Mouse (Mus musculus) E14TG2a.4 (cell line): ENCODE data around the gene Pcca.

Experiments used
- H3K27me3 ChIP-seq: 2 replicates; pipeline ENCODE4 v1.6.1; 2014; ENCODE audit warnings: low read length, control low read depth; ENCODE audit not compliant: insufficient read depth
- H3K36me3 ChIP-seq: 2 replicates; pipeline ENCODE4 v1.6.1; 2014; ENCODE audit warnings: low read length, control low read depth; ENCODE audit not compliant: insufficient read depth
- H3K4me1 ChIP-seq: replicated peaks from 2 replicates; pipeline ENCODE4 v1.6.1; 2014; ENCODE audit warnings: low read depth, low read length, control low read depth
- H3K4me3 ChIP-seq: replicated peaks from 2 replicates; pipeline ENCODE4 v1.5.1; 2014; ENCODE audit warnings: mild to moderate bottlenecking, low read length
- H3K9me3 ChIP-seq: 2 replicates; pipeline ENCODE4 v1.6.1; 2014; ENCODE audit warnings: low read length, control low read depth
- CTCF ChIP-seq: conservative IDR thresholded peaks from 2 replicates; pipeline ENCODE4 v1.5.1; 2014; ENCODE audit warnings: low read length
- NANOG ChIP-seq: IDR thresholded peaks from 2 replicates; pipeline ENCODE4 v1.6.1; 2014; ENCODE audit warnings: borderline replicate concordance, low read length, mixed read lengths
- POU5F1 ChIP-seq: IDR thresholded peaks from 2 replicates; pipeline ENCODE4 v1.6.1; 2014; ENCODE audit warnings: low read length, borderline replicate concordance

The Pcca gene

GRCm38 (mm10) chr14:122833666-122834065 is 299.5 kb downstream of the Pcca start:
- no peak for TF ChIP-seq POU5F1
- no peak for TF ChIP-seq CTCF
- no peak for TF ChIP-seq NANOG
- H3K9me3 ChIP-seq: peaks cover 9% of the 10 kb centered on the region; the same call in 1 of the 2 replicates
- H3K4me3 ChIP-seq: no peak overlapping the region
- no peaks in the 10 kb centered on the region for H3K36me3 ChIP-seq
- no peaks in the 10 kb centered on the region for H3K27me3 ChIP-seq
- no peaks in the 10 kb centered on the region for H3K4me1 ChIP-seq

GRCm38 (mm10) chr14:122834753-122835152 is 300.6 kb downstream of the Pcca start:
- no peaks in the 10 kb centered on the region for H3K27me3 ChIP-seq
- H3K4me1 ChIP-seq: no peaks in the 10 kb centered on the region
- H3K9me3 ChIP-seq: peaks cover 9% of the 10 kb centered on the region; the same call in 1 of the 2 replicates
- H3K4me3 ChIP-seq: no peak overlapping the region
- H3K36me3 ChIP-seq: no peaks in the 10 kb centered on the region
- TF ChIP-seq CTCF (no peak), NANOG (no peak), POU5F1 (no peak)

GRCm38 (mm10) chr14:122835487-122836190 is 301.5 kb downstream of the Pcca start:
- Histone ChIP-seq H3K36me3 (no peaks in the 10 kb centered on the region), H3K4me1 (no peaks in the 10 kb centered on the region), H3K4me3 (no peak overlapping the region), H3K27me3 (no peaks in the 10 kb centered on the region), H3K9me3 (peaks cover 9% of the 10 kb centered on the region; the same call in 1 of the 2 replicates)
- no peak for TF ChIP-seq POU5F1
- TF ChIP-seq CTCF: no peak
- no peak for TF ChIP-seq NANOG

GRCm38 (mm10) chr14:122836221-122836620 is 302.1 kb downstream of the Pcca start:
- Histone ChIP-seq H3K36me3 (no peaks in the 10 kb centered on the region), H3K4me3 (no peak overlapping the region), H3K4me1 (no peaks in the 10 kb centered on the region), H3K9me3 (peaks cover 9% of the 10 kb centered on the region; the same call in 1 of the 2 replicates), H3K27me3 (no peaks in the 10 kb centered on the region)
- TF ChIP-seq CTCF: no peak
- TF ChIP-seq NANOG: no peak
- no peak for TF ChIP-seq POU5F1

- Histone ChIP-seq H3K4me1 (no peaks in the 10 kb centered on the region), H3K4me3 (no peak overlapping the region), H3K9me3 (peaks cover 9% of the 10 kb centered on the region; the same call in 1 of the 2 replicates), H3K27me3 (no peaks in the 10 kb centered on the region), H3K36me3 (no peaks in the 10 kb centered on the region)
- no peak for TF ChIP-seq CTCF
Observed at GRCm38 (mm10) chr14:122837018-122837417, 302.9 kb downstream of the Pcca start.

GRCm38 (mm10) chr14:122852506-122853057 is 318.5 kb downstream of the Pcca start:
- Histone ChIP-seq H3K4me1 (no peaks in the 10 kb centered on the region), H3K4me3 (no peak overlapping the region), H3K27me3 (no peaks in the 10 kb centered on the region), H3K36me3 (no peaks in the 10 kb centered on the region), H3K9me3 (no peaks in the 10 kb centered on the region)
- no peak for TF ChIP-seq CTCF

GRCm38 (mm10) chr14:122859792-122860191 is 325.7 kb downstream of the Pcca start:
- Histone ChIP-seq H3K9me3 (no peaks in the 10 kb centered on the region), H3K4me1 (no peaks in the 10 kb centered on the region), H3K4me3 (no peak overlapping the region), H3K27me3 (no peaks in the 10 kb centered on the region), H3K36me3 (no peaks in the 10 kb centered on the region)
- TF ChIP-seq POU5F1: no peak
- no peak for TF ChIP-seq CTCF
- TF ChIP-seq NANOG: no peak

- Histone ChIP-seq H3K4me3 (no peak overlapping the region), H3K4me1 (no peaks in the 10 kb centered on the region), H3K27me3 (no peaks in the 10 kb centered on the region), H3K36me3 (no peaks in the 10 kb centered on the region), H3K9me3 (no peaks in the 10 kb centered on the region)
- TF ChIP-seq NANOG (no peak), POU5F1 (no peak), CTCF (no peak)
Observed at GRCm38 (mm10) chr14:122862623-122863022, 328.5 kb downstream of the Pcca start.

GRCm38 (mm10) chr14:122865462-122866129 is 331.5 kb downstream of the Pcca start:
- TF ChIP-seq CTCF: no peak
- no peak for TF ChIP-seq POU5F1
- TF ChIP-seq NANOG: no peak
- H3K27me3 ChIP-seq: no peaks in the 10 kb centered on the region
- H3K36me3 ChIP-seq: no peaks in the 10 kb centered on the region
- no peaks in the 10 kb centered on the region for H3K9me3 ChIP-seq
- no peak overlapping the region for H3K4me3 ChIP-seq
- H3K4me1 ChIP-seq: no peaks in the 10 kb centered on the region
